Mouse (Mus musculus): ENCODE results near the gene Ifnar2. TPM values are rescaled to one million over a fixed set of nuclear protein-coding genes. Genes with fewer than 3 reads are reported as not detected.

Ifnar2 gene
- polyA plus RNA-seq, 1 experiment from 2014 or later, result 51.2 TPM

DNA sequence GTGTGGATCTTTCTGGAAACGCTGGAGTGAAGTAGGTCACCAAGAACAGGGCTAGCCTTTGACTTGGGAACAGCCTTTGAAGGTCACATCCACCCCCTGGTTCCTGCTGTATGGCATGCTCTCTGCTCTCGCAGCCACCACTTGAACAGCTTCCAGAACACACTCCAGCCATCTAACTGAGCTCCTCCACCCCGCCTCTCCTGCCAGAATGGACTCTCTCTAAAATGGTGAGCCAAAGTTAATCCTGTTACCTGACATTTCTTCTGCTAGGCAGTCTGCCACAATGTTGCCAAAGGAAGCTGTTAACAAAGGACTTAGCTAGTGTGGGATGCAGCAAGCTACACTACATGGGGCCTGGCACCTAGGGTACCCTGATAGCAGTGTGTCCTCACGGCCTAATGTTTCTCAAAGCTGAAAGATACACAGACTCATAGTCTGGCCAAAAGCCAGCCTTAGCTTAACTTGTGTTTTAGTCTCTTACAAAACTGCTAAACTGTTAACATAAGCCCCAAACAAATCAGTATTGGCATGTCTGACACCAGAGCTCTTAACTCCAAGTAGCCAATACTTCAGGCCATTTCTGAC is 22.3 kb downstream of the Ifnar2 start:
- 0 out of 2 replicates have a peak, but pooled peaks cover 2% of the 10 kb centered on the region for H3K9me3 ChIP-seq
- H3K9ac ChIP-seq, result no peak overlapping the region
- ATAC-seq (ENCODE audit: extremely low read depth, insufficient number of reproducible peaks, low FRiP score, low TSS enrichment), result no peak
- 45% methylated on average over 4 of the region's 4 CpGs for WGBS
- peaks cover 11% of the 10 kb centered on the region for H3K4me1 ChIP-seq
- peak overlapping the region; percentile 42 for H3K27ac ChIP-seq (replicated peaks)
- H3K4me3 ChIP-seq, result no peak overlapping the region
- peaks cover 73% of the 10 kb centered on the region for H3K36me3 ChIP-seq
- no peak overlapping the region for H3K4me2 ChIP-seq
- no peaks in the 10 kb centered on the region for H3K27me3 ChIP-seq (replicated peaks)

DNA sequence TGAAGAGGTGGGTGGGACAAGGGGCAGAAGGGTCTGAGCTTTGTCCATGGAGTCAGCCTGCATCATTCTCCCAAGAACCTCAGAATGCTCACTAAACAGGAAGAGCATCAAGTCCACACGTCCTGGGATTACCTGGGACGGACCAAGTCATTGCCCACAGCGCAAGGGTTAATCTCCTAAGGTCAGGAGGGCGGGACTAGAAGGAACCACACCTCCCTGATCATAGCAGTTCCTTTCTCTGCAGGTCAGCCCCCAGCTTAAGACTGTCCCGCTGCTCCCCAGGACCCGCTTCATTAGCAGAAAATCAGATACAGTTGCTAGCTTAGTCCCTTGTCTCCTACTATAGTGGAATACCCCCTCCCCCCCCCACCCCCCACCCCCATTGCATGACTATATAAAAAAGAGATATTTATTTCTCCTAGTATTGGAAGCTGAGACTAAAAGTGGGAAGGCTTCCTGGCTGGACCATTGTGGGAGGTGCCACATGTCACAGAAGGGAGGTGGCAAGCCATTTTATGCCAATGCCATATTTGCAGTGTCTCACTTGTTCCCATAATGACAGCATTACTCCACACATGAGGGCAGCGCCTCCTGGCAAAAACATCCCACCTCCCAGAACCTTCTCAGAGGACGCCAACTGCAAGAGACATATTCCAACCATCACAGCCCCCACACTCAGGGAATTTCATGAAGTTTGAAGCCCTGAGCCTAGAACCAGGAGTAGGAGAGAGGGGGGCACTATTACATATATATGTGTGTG is 23.2 kb downstream of the Ifnar2 start:
- H3K36me3 ChIP-seq, result peaks cover 73% of the 10 kb centered on the region
- no peak for ATAC-seq (ENCODE audit: extremely low read depth, insufficient number of reproducible peaks, low FRiP score, low TSS enrichment)
- no peak overlapping the region for H3K27ac ChIP-seq (replicated peaks)
- H3K4me1 ChIP-seq, result peaks cover 11% of the 10 kb centered on the region
- no peak overlapping the region for H3K4me3 ChIP-seq
- no peak overlapping the region for H3K9ac ChIP-seq
- no peak overlapping the region for H3K4me2 ChIP-seq
- H3K27me3 ChIP-seq (replicated peaks), result no peaks in the 10 kb centered on the region
- no peaks in the 10 kb centered on the region for H3K9me3 ChIP-seq
- 60% methylated on average over 8 of the region's 8 CpGs for WGBS

DNA sequence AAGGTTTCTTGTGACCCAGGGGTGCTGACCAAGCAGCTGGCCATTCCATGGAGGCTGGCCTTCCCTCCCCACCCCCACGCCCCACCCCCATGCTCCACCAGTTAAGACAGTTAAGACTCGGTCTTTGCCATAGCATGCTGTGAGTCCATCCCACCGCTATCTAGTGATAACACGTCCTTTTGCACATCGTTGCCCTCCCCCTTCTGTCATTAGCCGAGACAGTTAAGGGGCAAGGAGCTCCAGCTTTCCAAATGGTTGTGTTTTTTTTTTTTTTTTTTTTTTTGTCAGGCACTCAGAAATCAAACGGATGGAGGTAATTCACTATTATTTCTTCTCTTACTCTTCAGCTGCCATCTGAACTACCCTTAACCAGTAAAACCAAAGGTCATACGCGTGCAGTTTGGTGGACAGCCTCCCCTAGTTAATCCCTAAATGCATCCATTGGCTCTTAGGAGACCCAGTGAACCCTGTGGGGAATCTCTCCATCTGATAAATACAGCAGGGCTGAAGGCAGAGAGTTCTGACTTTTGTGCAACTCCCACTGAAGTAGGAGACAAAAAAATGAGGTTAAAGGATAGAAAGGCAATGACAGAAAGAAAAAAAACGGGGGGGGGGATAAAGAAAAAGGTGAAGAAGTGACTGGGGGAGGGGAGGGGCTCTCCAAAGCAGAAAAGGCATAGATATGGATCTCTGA is 24.4 kb downstream of the Ifnar2 start:
- Histone ChIP-seq H3K27me3 (replicated peaks) (no peaks in the 10 kb centered on the region), H3K4me3 (no peak overlapping the region), H3K4me2 (no peak overlapping the region), H3K27ac (replicated peaks) (no peak overlapping the region), H3K36me3 (peaks cover 74% of the 10 kb centered on the region), H3K9me3 (no peaks in the 10 kb centered on the region), H3K4me1 (peaks cover 11% of the 10 kb centered on the region), H3K9ac (no peak overlapping the region)
- no peak for ATAC-seq (ENCODE audit: extremely low read depth, insufficient number of reproducible peaks, low FRiP score, low TSS enrichment)
- WGBS, result 34% methylated on average over 10 of the region's 10 CpGs

DNA sequence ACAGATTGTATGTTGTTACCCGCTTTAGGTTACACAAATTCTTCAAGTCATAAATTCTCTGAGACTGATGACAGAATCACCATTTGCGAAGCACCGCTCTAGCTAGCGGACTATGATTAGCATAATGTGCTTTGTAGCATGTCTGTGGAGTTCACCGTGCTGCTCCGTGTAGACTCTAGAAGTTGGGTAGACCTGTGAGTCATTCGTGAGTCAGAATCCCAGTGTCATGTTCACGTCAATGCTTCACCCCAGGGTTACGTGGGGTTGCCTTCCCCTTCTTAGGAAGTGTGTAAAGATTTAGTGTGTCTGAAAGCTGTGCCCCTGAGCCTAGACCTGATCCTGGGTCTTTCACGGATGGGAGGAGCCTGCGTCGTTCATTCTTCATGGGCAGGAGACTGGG is 25.4 kb downstream of the Ifnar2 start:
- Histone ChIP-seq H3K27ac (replicated peaks) (no peak overlapping the region), H3K4me2 (no peak overlapping the region), H3K9me3 (no peaks in the 10 kb centered on the region), H3K4me3 (no peak overlapping the region), H3K27me3 (replicated peaks) (no peaks in the 10 kb centered on the region), H3K4me1 (peaks cover 11% of the 10 kb centered on the region), H3K9ac (no peak overlapping the region), H3K36me3 (peaks cover 67% of the 10 kb centered on the region)
- no peak for ATAC-seq (ENCODE audit: extremely low read depth, insufficient number of reproducible peaks, low FRiP score, low TSS enrichment)
- 89% methylated on average over 12 of the region's 12 CpGs for WGBS

DNA sequence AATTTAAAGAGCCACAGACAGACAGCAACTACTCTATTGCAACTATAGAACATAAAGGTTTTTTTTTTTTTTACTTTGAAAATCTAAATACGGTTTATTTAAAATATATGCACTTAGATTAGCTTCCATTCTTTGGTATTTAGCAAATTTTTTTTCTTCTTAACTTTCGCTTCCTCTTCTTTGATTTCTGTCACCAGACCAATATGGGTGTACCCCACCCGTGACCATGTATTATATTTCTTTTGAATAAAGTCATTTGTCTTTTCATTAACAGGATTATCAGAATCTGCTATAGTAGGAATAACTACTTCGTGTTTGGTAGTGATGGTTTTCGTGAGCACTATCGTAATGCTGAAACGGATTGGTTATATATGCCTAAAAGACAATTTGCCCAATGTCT is 26.4 kb downstream of the Ifnar2 start:
- 90% methylated on average over 7 of the region's 7 CpGs for WGBS

DNA sequence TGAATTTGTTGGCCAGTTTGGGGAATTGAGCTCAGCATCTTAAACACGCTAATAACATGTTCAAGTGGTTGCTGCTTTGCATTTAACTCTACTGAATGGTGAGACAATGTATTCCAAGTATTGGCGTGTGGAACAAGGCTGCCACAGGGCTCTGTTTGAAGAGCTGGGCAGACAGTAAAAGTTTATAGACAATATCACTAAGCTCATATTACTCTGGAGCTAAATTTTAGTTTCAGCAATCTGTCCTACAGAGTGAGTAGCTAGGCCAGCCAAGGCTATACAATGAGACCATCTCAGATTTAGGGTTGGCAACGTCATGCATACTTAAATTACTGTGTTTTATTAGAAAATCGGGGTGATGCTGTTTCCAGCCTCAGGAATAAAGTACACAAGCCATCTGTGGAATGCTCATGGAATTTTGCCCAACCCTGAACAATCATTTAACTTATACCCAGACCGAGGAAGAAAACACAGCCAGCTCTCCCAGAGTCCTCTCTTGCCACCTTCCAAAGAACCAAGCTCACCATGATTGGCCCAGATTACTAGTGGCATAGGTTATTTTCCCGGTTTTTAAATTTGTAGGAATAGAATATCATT is 29.1 kb downstream of the Ifnar2 start:
- Histone ChIP-seq H3K9me3 (no peaks in the 10 kb centered on the region), H3K4me2 (no peak overlapping the region), H3K4me1 (peaks cover 15% of the 10 kb centered on the region), H3K36me3 (peaks cover 46% of the 10 kb centered on the region), H3K27me3 (replicated peaks) (no peaks in the 10 kb centered on the region), H3K27ac (replicated peaks) (no peak overlapping the region), H3K9ac (no peak overlapping the region), H3K4me3 (no peak overlapping the region)
- no peak for ATAC-seq (ENCODE audit: extremely low read depth, insufficient number of reproducible peaks, low FRiP score, low TSS enrichment)
- WGBS, result 84% methylated on average over 6 of the region's 6 CpGs

More for the DNA sequence above, 26.4 kb downstream of the Ifnar2 start:
- peaks cover 11% of the 10 kb centered on the region for H3K4me1 ChIP-seq
- H3K4me3 ChIP-seq, result no peak overlapping the region
- H3K27me3 ChIP-seq (replicated peaks), result no peaks in the 10 kb centered on the region
- H3K27ac ChIP-seq (replicated peaks), result no peak overlapping the region
- H3K4me2 ChIP-seq, result no peak overlapping the region
- no peaks in the 10 kb centered on the region for H3K9me3 ChIP-seq
- H3K9ac ChIP-seq, result no peak overlapping the region
- ATAC-seq (ENCODE audit: extremely low read depth, insufficient number of reproducible peaks, low FRiP score, low TSS enrichment), result no peak
- H3K36me3 ChIP-seq, result peaks cover 64% of the 10 kb centered on the region

DNA sequence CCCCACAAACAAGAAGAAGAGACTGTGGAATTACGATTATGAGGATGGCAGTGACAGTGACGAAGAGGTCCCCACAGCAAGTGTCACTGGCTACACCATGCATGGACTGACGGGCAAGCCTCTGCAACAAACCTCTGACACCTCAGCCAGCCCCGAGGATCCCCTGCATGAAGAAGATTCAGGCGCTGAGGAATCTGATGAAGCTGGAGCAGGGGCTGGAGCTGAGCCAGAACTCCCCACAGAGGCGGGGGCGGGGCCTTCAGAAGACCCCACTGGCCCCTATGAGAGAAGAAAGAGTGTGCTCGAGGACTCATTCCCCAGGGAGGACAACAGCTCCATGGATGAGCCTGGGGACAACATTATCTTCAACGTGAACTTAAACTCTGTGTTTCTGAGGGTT is 31.2 kb downstream of the Ifnar2 start:
- H3K36me3 ChIP-seq, result peaks cover 45% of the 10 kb centered on the region
- H3K4me2 ChIP-seq, result no peak overlapping the region
- peaks cover 29% of the 10 kb centered on the region for H3K4me1 ChIP-seq
- 67% methylated on average over 9 of the region's 9 CpGs for WGBS
- H3K9ac ChIP-seq, result no peak overlapping the region
- H3K27me3 ChIP-seq (replicated peaks), result no peaks in the 10 kb centered on the region
- no peak overlapping the region for H3K27ac ChIP-seq (replicated peaks)
- ATAC-seq (ENCODE audit: extremely low read depth, insufficient number of reproducible peaks, low FRiP score, low TSS enrichment), result no peak
- no peaks in the 10 kb centered on the region for H3K9me3 ChIP-seq
- H3K4me3 ChIP-seq, result no peak overlapping the region

DNA sequence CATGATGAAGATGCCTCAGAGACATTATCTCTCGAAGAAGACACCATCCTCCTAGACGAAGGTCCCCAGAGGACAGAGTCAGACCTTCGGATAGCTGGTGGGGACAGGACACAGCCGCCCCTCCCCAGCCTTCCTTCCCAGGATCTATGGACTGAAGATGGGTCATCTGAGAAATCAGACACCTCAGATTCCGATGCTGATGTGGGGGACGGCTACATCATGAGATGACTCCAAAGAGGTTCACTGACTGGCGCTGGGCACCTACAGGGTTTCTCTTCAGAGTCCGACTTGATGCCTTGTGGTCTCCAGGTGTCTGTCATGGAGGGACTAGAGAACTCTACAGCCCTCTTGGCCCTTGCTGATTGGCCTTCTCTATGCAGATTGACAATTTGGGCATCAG is 31.6 kb downstream of the Ifnar2 start:
- no peak overlapping the region for H3K9ac ChIP-seq
- H3K27ac ChIP-seq (replicated peaks), result no peak overlapping the region
- ATAC-seq (ENCODE audit: extremely low read depth, insufficient number of reproducible peaks, low FRiP score, low TSS enrichment), result no peak
- no peaks in the 10 kb centered on the region for H3K27me3 ChIP-seq (replicated peaks)
- H3K4me1 ChIP-seq, result peaks cover 33% of the 10 kb centered on the region
- H3K4me2 ChIP-seq, result no peak overlapping the region
- H3K9me3 ChIP-seq, result no peaks in the 10 kb centered on the region
- H3K4me3 ChIP-seq, result no peak overlapping the region
- peaks cover 49% of the 10 kb centered on the region for H3K36me3 ChIP-seq
- WGBS, result 85% methylated on average over 8 of the region's 8 CpGs

DNA sequence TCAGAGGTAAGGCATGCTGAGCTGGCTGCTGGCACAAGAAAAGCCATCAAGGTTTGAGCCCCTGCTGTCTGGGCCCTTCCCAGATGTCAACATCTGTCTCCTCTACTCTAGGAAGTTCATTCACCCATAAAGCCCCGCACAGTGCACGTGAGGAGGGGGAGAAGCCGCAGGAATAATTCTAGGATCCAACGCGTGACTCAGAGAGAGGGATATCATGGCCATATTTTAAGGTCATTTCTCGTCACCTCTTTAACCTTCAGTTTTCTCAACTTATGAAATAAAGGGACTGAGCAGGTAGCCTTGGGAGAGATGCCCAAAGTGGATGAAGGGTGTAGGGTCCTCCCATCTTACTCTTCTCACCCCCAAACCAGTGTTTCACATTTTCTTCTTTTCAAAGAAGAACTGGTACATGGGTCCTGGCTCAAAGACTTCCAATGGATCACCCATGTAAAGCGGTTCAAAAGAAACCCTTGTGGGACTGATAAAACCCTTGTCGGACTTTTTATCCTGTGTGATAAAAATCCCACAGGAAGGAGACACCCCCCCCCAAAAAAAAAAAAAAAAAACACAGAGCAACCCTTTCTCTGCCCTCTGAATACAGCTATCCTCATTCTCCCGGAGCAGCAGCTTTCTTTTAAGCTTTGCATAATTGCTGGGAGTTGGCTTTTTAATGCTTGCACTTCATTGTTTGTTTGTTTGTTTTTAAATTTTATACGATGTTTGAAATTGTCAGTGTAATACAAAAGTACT is 32.4 kb downstream of the Ifnar2 start:
- H3K36me3 ChIP-seq, result peaks cover 55% of the 10 kb centered on the region
- peaks cover 33% of the 10 kb centered on the region for H3K4me1 ChIP-seq
- H3K9ac ChIP-seq, result 0 out of 2 replicates have a peak overlapping the region, but pooled peaks have one; percentile 10
- no peaks in the 10 kb centered on the region for H3K27me3 ChIP-seq (replicated peaks)
- H3K9me3 ChIP-seq, result no peaks in the 10 kb centered on the region
- ATAC-seq (ENCODE audit: extremely low read depth, insufficient number of reproducible peaks, low FRiP score, low TSS enrichment), result no peak
- peak overlapping the region; percentile 87; the same call in 1 of the 2 replicates for H3K27ac ChIP-seq (replicated peaks)
- 75% methylated on average over 10 of the region's 10 CpGs for WGBS
- peak overlapping the region; percentile 74; the same call in 1 of the 2 replicates for H3K4me3 ChIP-seq
- peak overlapping the region; percentile 81 for H3K4me2 ChIP-seq

DNA sequence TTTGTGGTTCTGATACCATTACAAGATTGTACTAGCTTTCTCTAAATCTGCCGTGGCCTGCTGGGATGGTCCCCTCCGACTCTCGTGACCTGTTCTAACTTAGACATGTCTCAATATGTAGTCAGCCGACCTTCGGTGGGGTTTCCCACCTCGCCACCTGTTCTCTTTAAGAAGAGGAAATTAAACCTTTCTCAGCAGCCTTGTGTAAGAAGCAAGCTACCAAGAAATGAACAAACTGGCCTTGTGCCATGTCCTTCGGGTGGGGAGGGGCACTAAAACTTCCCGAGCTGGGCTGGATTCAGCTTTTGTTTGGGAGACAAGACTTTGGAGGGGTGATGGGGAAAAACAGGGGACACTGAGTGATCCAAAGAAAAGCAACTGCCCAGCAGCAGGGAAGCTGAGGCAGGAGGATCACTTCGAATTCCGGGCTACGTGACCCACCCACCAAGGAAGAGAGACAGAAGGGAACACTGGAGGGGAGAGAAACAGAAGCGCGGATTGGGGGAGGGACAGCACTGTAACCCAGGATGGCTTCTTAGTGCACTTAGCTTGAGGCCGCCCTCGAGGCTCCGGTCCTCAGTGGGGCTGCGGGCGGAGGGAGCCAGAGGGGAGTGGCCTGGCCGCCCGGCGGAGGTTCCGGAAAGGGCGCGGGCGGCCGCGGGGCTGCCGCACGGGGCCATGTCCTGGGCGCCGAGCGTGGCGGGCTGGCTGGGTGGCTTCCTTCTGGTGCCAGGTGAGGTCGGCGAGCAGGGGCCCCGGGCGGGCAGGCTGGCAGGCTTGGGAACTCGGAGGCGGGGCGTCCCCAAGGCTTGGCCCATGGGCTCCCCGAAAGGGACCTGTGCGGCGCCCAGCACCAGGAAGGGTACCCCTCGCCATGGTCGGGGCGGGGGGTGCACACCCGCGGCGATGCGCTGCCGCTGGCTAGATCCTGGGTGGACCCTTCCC is 33.3 kb downstream of the Ifnar2 start, which contains the start of gene Il10rb:
TSS of gene Il10rb (plus strand) at position 525 of the 945 bp plus-strand sequence.
- Histone ChIP-seq H3K4me2 (peak within 1 kb of the TSS; percentile 81), H3K27me3 (replicated peaks) (no peaks in the 10 kb centered on the region), H3K4me3 (peak within 1 kb of the TSS; percentile 74), H3K4me1 (peaks cover 40% of the 10 kb centered on the region), H3K9me3 (no peaks in the 10 kb centered on the region), H3K9ac (peak within 1 kb of the TSS; percentile 92), H3K36me3 (peaks cover 53% of the 10 kb centered on the region), H3K27ac (replicated peaks) (peak within 1 kb of the TSS; percentile 87)
- ATAC-seq (ENCODE audit: extremely low read depth, insufficient number of reproducible peaks, low FRiP score, low TSS enrichment), result peak; percentile 84
- WGBS, result 4% methylated on average over 50 of the region's 51 CpGs
